Mouse (Mus musculus) heart, embryonic 12.5 days (tissue): Measurements from ENCODE around the gene Elmo1. TPM values are rescaled to one million over a fixed set of nuclear protein-coding genes. Genes with fewer than 3 reads are reported as not detected.

Experiments
- ATAC-seq: fragments of 200-750 bp; cut with Nextera tagmentation; 2 replicates; pipeline ENCODE4 v1.8.0; 2017; ENCODE audit warnings: moderate TSS enrichment, moderate library complexity; ENCODE audit not compliant: insufficient number of reproducible peaks, low FRiP score
- H3K27ac ChIP-seq: fragments of 300-500 bp; sonication (generic); 2 replicates; pipeline ENCODE4 v1.5.1; 2016; ENCODE audit warnings: mild to moderate bottlenecking, moderate library complexity; ENCODE audit not compliant: poor library complexity, severe bottlenecking
- H3K27me3 ChIP-seq: fragments of 300-500 bp; sonication (generic); replicated peaks from 2 replicates; pipeline ENCODE4 v1.6.1; 2016; ENCODE audit warnings: mild to moderate bottlenecking, moderate library complexity
- H3K36me3 ChIP-seq: fragments of 300-500 bp; sonication (generic); 2 replicates; pipeline ENCODE4 v1.6.1; 2016; ENCODE audit warnings: mild to moderate bottlenecking, moderate library complexity
- H3K4me1 ChIP-seq: fragments of 300-500 bp; sonication (generic); replicated peaks from 2 replicates; pipeline ENCODE4 v1.6.1; 2016; ENCODE audit warnings: mild to moderate bottlenecking
- H3K4me2 ChIP-seq: fragments of 300-500 bp; sonication (generic); 2 replicates; pipeline ENCODE4 v1.6.1; 2016; ENCODE audit warnings: mild to moderate bottlenecking, moderate library complexity
- H3K4me3 ChIP-seq: fragments of 300-500 bp; sonication (generic); 2 replicates; pipeline ENCODE4 v1.5.1; 2016; ENCODE audit warnings: mild to moderate bottlenecking
- H3K9ac ChIP-seq: fragments of 300-500 bp; sonication (generic); 2 replicates; pipeline ENCODE4 v1.6.1; 2016; ENCODE audit warnings: mild to moderate bottlenecking, moderate library complexity
- H3K9me3 ChIP-seq: fragments of 300-500 bp; sonication (generic); replicated peaks from 2 replicates; pipeline ENCODE4 v1.6.1; 2016; ENCODE audit warnings: mild to moderate bottlenecking, moderate library complexity
- WGBS: fragments of 180-500 bp; shearing (Covaris S2); methylation state at CpG from one replicate; pipeline ENCODE4 v1.1.7; 2016; 5-methylcytosine and 5-hydroxymethylcytosine counted together
- polyA plus RNA-seq: library from polyadenylated mRNA; unstranded; fragments of >200 nt; fragmentation: Nextera tagmentation; extraction: Ambion mirVana; gene quantifications from 2 replicates; pipeline ENCODE4 v1.2.1, GENCODE M21; 2016

Elmo1 gene
- polyA plus RNA-seq, 1 experiment from 2014 or later = 8.8 TPM

- H3K27me3 ChIP-seq = no peaks in the 10 kb centered on the region
- H3K27ac ChIP-seq = no peak overlapping the region
- no peak overlapping the region for H3K4me2 ChIP-seq
- 81% methylated on average over 6 of the region's 6 CpGs for WGBS
- H3K4me3 ChIP-seq = no peak overlapping the region
- no peak for ATAC-seq
- H3K36me3 ChIP-seq = no peaks in the 10 kb centered on the region
- no peaks in the 10 kb centered on the region for H3K9me3 ChIP-seq
- no peak overlapping the region for H3K9ac ChIP-seq
- H3K4me1 ChIP-seq = peaks cover 7% of the 10 kb centered on the region; the same call in 1 of the 2 replicates
Measured at GRCm38 (mm10) chr13:20460096-20460495, 369.7 kb downstream of the Elmo1 start.

GRCm38 (mm10) chr13:20461616-20462015 lies 371.2 kb downstream of the Elmo1 start:
- no peaks in the 10 kb centered on the region for H3K27me3 ChIP-seq
- H3K9me3 ChIP-seq = no peaks in the 10 kb centered on the region
- ATAC-seq = no peak
- 86% methylated on average over 3 of the region's 3 CpGs for WGBS
- no peaks in the 10 kb centered on the region for H3K36me3 ChIP-seq
- H3K4me2 ChIP-seq = no peak overlapping the region
- H3K4me3 ChIP-seq = no peak overlapping the region
- H3K4me1 ChIP-seq = peaks cover 7% of the 10 kb centered on the region; the same call in 1 of the 2 replicates
- H3K9ac ChIP-seq = no peak overlapping the region
- no peak overlapping the region for H3K27ac ChIP-seq

- Histone ChIP-seq H3K4me1 (no peaks in the 10 kb centered on the region), H3K27ac (no peak overlapping the region), H3K4me2 (no peak overlapping the region), H3K4me3 (no peak overlapping the region), H3K27me3 (no peaks in the 10 kb centered on the region), H3K9me3 (no peaks in the 10 kb centered on the region), H3K36me3 (no peaks in the 10 kb centered on the region), H3K9ac (no peak overlapping the region)
- no peak for ATAC-seq
Measured at GRCm38 (mm10) chr13:20464161-20464560, 373.8 kb downstream of the Elmo1 start.

GRCm38 (mm10) chr13:20467381-20467780 lies 377.0 kb downstream of the Elmo1 start:
- Histone ChIP-seq H3K36me3 (no peaks in the 10 kb centered on the region), H3K4me1 (no peaks in the 10 kb centered on the region), H3K4me2 (no peak overlapping the region), H3K27ac (no peak overlapping the region), H3K9me3 (no peaks in the 10 kb centered on the region), H3K27me3 (no peaks in the 10 kb centered on the region), H3K9ac (no peak overlapping the region), H3K4me3 (no peak overlapping the region)
- 83% methylated on average over 1 of the region's 1 CpGs for WGBS
- ATAC-seq = no peak

- Histone ChIP-seq H3K4me1 (peaks cover 16% of the 10 kb centered on the region), H3K27ac (no peak overlapping the region), H3K27me3 (no peaks in the 10 kb centered on the region), H3K4me3 (no peak overlapping the region), H3K36me3 (no peaks in the 10 kb centered on the region), H3K9me3 (no peaks in the 10 kb centered on the region), H3K9ac (no peak overlapping the region), H3K4me2 (no peak overlapping the region)
- 14% methylated on average over 6 of the region's 6 CpGs for WGBS
- no peak for ATAC-seq
Measured at GRCm38 (mm10) chr13:20471732-20472131, 381.3 kb downstream of the Elmo1 start.

- Histone ChIP-seq H3K27me3 (no peaks in the 10 kb centered on the region), H3K36me3 (no peaks in the 10 kb centered on the region), H3K4me3 (no peak overlapping the region), H3K4me1 (peaks cover 16% of the 10 kb centered on the region), H3K4me2 (no peak overlapping the region), H3K27ac (no peak overlapping the region), H3K9me3 (no peaks in the 10 kb centered on the region), H3K9ac (no peak overlapping the region)
- ATAC-seq = no peak
- 56% methylated on average over 10 of the region's 10 CpGs for WGBS
Measured at GRCm38 (mm10) chr13:20472301-20472831, 382.0 kb downstream of the Elmo1 start.

- Histone ChIP-seq H3K27ac (no peak overlapping the region), H3K9me3 (no peaks in the 10 kb centered on the region), H3K4me1 (peaks cover 16% of the 10 kb centered on the region), H3K4me3 (no peak overlapping the region), H3K4me2 (no peak overlapping the region), H3K36me3 (no peaks in the 10 kb centered on the region), H3K27me3 (no peaks in the 10 kb centered on the region), H3K9ac (no peak overlapping the region)
- 81% methylated on average over 15 of the region's 15 CpGs for WGBS
- ATAC-seq = no peak
Measured at GRCm38 (mm10) chr13:20472891-20473539, 382.6 kb downstream of the Elmo1 start.

GRCm38 (mm10) chr13:20473641-20474078 lies 383.3 kb downstream of the Elmo1 start:
- WGBS = 74% methylated on average over 7 of the region's 7 CpGs
- H3K27ac ChIP-seq = no peak overlapping the region
- H3K4me1 ChIP-seq = peaks cover 16% of the 10 kb centered on the region
- no peak overlapping the region for H3K4me3 ChIP-seq
- H3K9ac ChIP-seq = 0 out of 2 replicates have a peak overlapping the region, but pooled peaks have one; percentile 5
- ATAC-seq = no peak
- H3K4me2 ChIP-seq = no peak overlapping the region
- no peaks in the 10 kb centered on the region for H3K27me3 ChIP-seq
- H3K36me3 ChIP-seq = no peaks in the 10 kb centered on the region
- H3K9me3 ChIP-seq = no peaks in the 10 kb centered on the region

- H3K36me3 ChIP-seq = no peaks in the 10 kb centered on the region
- ATAC-seq = no peak
- H3K27ac ChIP-seq = no peak overlapping the region
- WGBS = 85% methylated on average over 4 of the region's 4 CpGs
- H3K9me3 ChIP-seq = no peaks in the 10 kb centered on the region
- no peak overlapping the region for H3K4me3 ChIP-seq
- peaks cover 16% of the 10 kb centered on the region for H3K4me1 ChIP-seq
- H3K27me3 ChIP-seq = no peaks in the 10 kb centered on the region
- no peak overlapping the region for H3K9ac ChIP-seq
- H3K4me2 ChIP-seq = no peak overlapping the region
Measured at GRCm38 (mm10) chr13:20474600-20474999, 384.2 kb downstream of the Elmo1 start.

GRCm38 (mm10) chr13:20481805-20482204 lies 391.4 kb downstream of the Elmo1 start:
- Histone ChIP-seq H3K9me3 (no peaks in the 10 kb centered on the region), H3K4me1 (peaks cover 7% of the 10 kb centered on the region; the same call in 1 of the 2 replicates), H3K27me3 (no peaks in the 10 kb centered on the region), H3K36me3 (no peaks in the 10 kb centered on the region), H3K9ac (no peak overlapping the region), H3K27ac (no peak overlapping the region), H3K4me3 (no peak overlapping the region), H3K4me2 (no peak overlapping the region)
- no peak for ATAC-seq
- 71% methylated on average over 1 of the region's 1 CpGs for WGBS

- ATAC-seq = no peak
- Histone ChIP-seq H3K4me1 (0 out of 2 replicates have a peak, but pooled peaks cover 8% of the 10 kb centered on the region), H3K9me3 (no peaks in the 10 kb centered on the region), H3K27ac (no peak overlapping the region), H3K4me2 (no peak overlapping the region), H3K9ac (no peak overlapping the region), H3K36me3 (no peaks in the 10 kb centered on the region), H3K27me3 (no peaks in the 10 kb centered on the region), H3K4me3 (no peak overlapping the region)
- WGBS = 62% methylated on average over 3 of the region's 3 CpGs
Measured at GRCm38 (mm10) chr13:20489110-20489509, 398.7 kb downstream of the Elmo1 start.
